Mouse (Mus musculus): ENCODE results near the gene Pus3.

GRCm38 (mm10) chr9:35614005-35614404 is 55.6 kb downstream of the Pus3 start:
- peak; percentile 67 for TF ChIP-seq CTCF (IDR thresholded peaks at IDR 0.05; ENCODE audit: low read depth)
- no peak for TF ChIP-seq EP300 (optimal IDR thresholded peaks at IDR 0.05)
